Mouse (Mus musculus) liver, embryonic 16.5 days (tissue): ENCODE data around the gene Fstl1. TPM values are rescaled to one million over a fixed set of nuclear protein-coding genes. Genes with fewer than 3 reads are reported as not detected.

ENCODE experiments used
- ATAC-seq: fragments of 200-750 bp; cut with Nextera tagmentation; 2 replicates; pipeline ENCODE4 v1.8.0; 2017; ENCODE audit warnings: low read depth, mild to moderate bottlenecking, moderate number of reproducible peaks, moderate library complexity
- H3K27ac ChIP-seq: fragments of 300-500 bp; sonication (generic); 2 replicates; pipeline ENCODE4 v1.5.1; 2014; ENCODE audit warnings: mild to moderate bottlenecking, low read length
- H3K27me3 ChIP-seq: fragments of 300-500 bp; sonication (generic); 2 replicates; pipeline ENCODE4 v1.6.1; 2014; ENCODE audit warnings: low read depth, low read length, mixed read lengths; ENCODE audit not compliant: control insufficient read depth, insufficient read depth
- H3K36me3 ChIP-seq: fragments of 300-500 bp; sonication (generic); 2 replicates; pipeline ENCODE4 v1.6.1; 2014; ENCODE audit warnings: mild to moderate bottlenecking; ENCODE audit not compliant: control insufficient read depth, insufficient read depth
- H3K4me1 ChIP-seq: fragments of 300-500 bp; sonication (generic); 2 replicates; pipeline ENCODE4 v1.6.1; 2014; ENCODE audit warnings: low read depth, low read length, mixed read lengths; ENCODE audit not compliant: control insufficient read depth
- H3K4me2 ChIP-seq: fragments of 300-500 bp; sonication (generic); 2 replicates; pipeline ENCODE4 v1.6.1; 2014; ENCODE audit warnings: low read depth, low read length, mixed read lengths
- H3K4me3 ChIP-seq: fragments of 300-500 bp; sonication (generic); 2 replicates; pipeline ENCODE4 v1.5.1; 2014; ENCODE audit warnings: low read depth, mild to moderate bottlenecking, low read length
- H3K9ac ChIP-seq: fragments of 300-500 bp; sonication (generic); 2 replicates; pipeline ENCODE4 v1.6.1; 2014; ENCODE audit warnings: low read depth, low read length
- H3K9me3 ChIP-seq: fragments of 300-500 bp; sonication (generic); replicated peaks from 2 replicates; pipeline ENCODE4 v1.6.1; 2016; ENCODE audit warnings: low read length; ENCODE audit not compliant: control insufficient read depth
- WGBS: fragments of 180-500 bp; shearing (Covaris S2); extraction: QIAGEN DNeasy Blood & Tissue Kit; methylation state at CpG from one replicate; pipeline ENCODE4 v1.1.7; 2014; ENCODE audit not compliant: insufficient replicate concordance; 5-methylcytosine and 5-hydroxymethylcytosine counted together
- polyA plus RNA-seq: library from polyadenylated mRNA; unstranded; fragments of >200 nt; fragmentation: Nextera tagmentation; extraction: Ambion mirVana; gene quantifications from 2 replicates; pipeline ENCODE4 v1.2.1, GENCODE M21; 2015

Fstl1 gene
- polyA plus RNA-seq, 1 experiment from 2014 or later = 21.5 TPM

DNA sequence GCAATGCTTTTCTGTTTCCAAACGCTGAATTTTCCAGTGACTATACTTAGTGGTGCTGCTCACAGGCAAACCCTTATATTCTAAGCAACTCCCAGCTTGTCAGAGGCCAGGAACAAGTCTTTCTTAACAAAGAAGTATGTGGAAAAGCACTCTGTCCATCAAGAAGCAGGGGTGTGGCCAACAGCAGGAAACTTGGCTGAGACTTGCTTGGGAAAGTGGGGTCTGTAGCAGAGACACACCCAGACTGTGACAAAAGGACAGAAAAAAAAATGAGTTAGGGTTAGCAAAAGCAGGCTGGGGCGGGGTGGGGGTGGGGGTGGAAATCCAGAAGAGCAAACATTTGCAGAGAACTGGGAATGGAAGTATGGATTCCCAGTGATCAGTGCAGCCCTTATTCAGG is 23.8 kb upstream of the Fstl1 start:
- WGBS = 22% methylated on average over 2 of the region's 2 CpGs
- no peaks in the 10 kb centered on the region for H3K9me3 ChIP-seq
- H3K4me1 ChIP-seq = no peaks in the 10 kb centered on the region
- ATAC-seq = no peak
- H3K9ac ChIP-seq = no peak overlapping the region
- H3K4me3 ChIP-seq = no peak overlapping the region
- no peaks in the 10 kb centered on the region for H3K27me3 ChIP-seq
- H3K27ac ChIP-seq = no peak overlapping the region
- no peaks in the 10 kb centered on the region for H3K36me3 ChIP-seq
- no peak overlapping the region for H3K4me2 ChIP-seq

DNA sequence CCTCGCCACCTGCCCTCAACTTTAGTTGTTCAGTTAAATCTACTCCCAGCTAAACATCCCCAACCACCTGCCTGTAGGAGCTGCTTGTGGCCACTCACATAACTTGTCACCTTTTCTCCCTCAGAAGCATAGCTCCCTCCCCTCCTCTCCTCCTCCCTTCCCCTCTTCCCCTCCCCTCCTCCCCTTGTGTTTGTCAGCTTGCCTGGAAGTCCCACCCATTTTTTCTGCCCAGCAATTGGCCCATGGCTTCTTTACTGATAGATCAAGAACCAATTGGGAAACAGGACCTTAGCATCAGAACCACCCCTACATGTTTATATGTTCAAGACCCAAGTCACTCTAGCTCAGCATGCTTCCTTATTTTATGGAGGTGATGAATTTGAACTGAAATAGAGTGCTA is 22.9 kb upstream of the Fstl1 start:
- 36% methylated on average over 1 of the region's 1 CpGs for WGBS
- H3K27ac ChIP-seq = no peak overlapping the region
- H3K27me3 ChIP-seq = no peaks in the 10 kb centered on the region
- H3K4me1 ChIP-seq = no peaks in the 10 kb centered on the region
- no peaks in the 10 kb centered on the region for H3K36me3 ChIP-seq
- ATAC-seq = 0 out of 2 replicates have a peak, but pooled peaks have one; percentile 35
- no peaks in the 10 kb centered on the region for H3K9me3 ChIP-seq
- no peak overlapping the region for H3K9ac ChIP-seq
- H3K4me3 ChIP-seq = no peak overlapping the region
- no peak overlapping the region for H3K4me2 ChIP-seq

DNA sequence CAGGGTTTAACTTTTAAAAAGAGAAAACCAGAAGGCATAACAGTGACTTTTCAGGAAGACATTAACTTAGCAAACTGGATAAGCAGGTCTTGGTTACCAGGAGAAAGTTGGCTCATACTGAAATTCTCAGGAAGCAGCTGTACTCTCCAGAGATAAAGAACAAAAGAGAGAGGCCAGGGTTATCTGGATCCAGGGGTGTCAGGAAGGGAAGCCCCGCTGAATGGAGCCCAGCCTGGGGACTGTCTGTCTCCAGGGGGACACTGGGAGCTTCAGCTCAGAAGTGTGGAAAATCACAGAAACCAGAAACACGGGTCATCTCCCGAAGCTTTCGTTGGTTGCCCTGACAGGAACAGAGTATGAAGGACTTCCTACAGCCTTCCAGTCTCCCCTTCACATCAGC is 22.2 kb upstream of the Fstl1 start:
- ATAC-seq = 0 out of 2 replicates have a peak, but pooled peaks have one; percentile 45
- 45% methylated on average over 4 of the region's 4 CpGs for WGBS
- no peaks in the 10 kb centered on the region for H3K36me3 ChIP-seq
- no peak overlapping the region for H3K9ac ChIP-seq
- H3K27ac ChIP-seq = no peak overlapping the region
- no peak overlapping the region for H3K4me3 ChIP-seq
- no peaks in the 10 kb centered on the region for H3K4me1 ChIP-seq
- no peaks in the 10 kb centered on the region for H3K9me3 ChIP-seq
- no peak overlapping the region for H3K4me2 ChIP-seq
- H3K27me3 ChIP-seq = no peaks in the 10 kb centered on the region

DNA sequence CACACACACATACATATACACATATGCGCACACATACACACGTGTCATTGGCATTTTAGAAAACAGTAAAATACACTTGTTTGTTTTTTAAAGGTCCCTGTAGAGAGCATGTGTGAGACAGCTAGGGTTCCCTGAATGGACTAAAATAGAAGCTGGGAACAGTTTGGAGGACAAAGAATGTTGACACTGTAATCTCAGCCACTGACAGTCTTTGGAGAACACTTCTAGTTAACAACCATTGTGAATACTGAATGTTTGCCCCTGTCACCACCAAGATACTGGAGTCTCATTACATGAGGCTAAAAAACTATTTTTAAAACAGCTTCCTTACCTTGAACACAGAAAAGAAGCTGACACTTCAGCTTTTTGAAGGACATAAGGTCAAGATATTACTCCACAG is 19.4 kb upstream of the Fstl1 start:
- H3K4me3 ChIP-seq = no peak overlapping the region
- H3K27me3 ChIP-seq = no peaks in the 10 kb centered on the region
- no peaks in the 10 kb centered on the region for H3K4me1 ChIP-seq
- no peaks in the 10 kb centered on the region for H3K9me3 ChIP-seq
- no peak overlapping the region for H3K27ac ChIP-seq
- H3K36me3 ChIP-seq = no peaks in the 10 kb centered on the region
- 77% methylated on average over 2 of the region's 2 CpGs for WGBS
- no peak overlapping the region for H3K4me2 ChIP-seq
- no peak overlapping the region for H3K9ac ChIP-seq
- ATAC-seq = no peak

DNA sequence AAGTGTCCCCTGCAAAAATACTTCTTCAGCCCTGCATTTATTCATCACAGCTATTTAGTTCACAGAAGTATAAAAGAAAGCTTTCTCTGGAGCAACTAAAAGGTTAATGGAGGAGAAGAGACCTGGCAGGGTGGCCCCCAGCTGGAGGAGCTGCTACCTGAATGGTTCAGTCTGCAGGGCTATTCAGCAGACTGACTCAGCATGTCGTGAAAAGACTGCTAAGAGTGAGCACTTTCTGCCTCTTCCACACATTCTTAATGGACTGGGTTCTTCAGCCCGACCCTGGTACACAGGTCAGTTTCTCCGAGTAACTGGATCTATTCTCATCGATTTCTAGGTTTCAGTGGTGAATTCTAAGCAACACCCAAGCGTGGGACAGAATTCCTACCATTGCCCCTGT is 12.9 kb upstream of the Fstl1 start:
- H3K4me2 ChIP-seq = no peak overlapping the region
- no peak overlapping the region for H3K9ac ChIP-seq
- 46% methylated on average over 5 of the region's 5 CpGs for WGBS
- no peaks in the 10 kb centered on the region for H3K36me3 ChIP-seq
- H3K9me3 ChIP-seq = no peaks in the 10 kb centered on the region
- H3K4me1 ChIP-seq = no peaks in the 10 kb centered on the region
- no peak overlapping the region for H3K4me3 ChIP-seq
- H3K27ac ChIP-seq = no peak overlapping the region
- no peaks in the 10 kb centered on the region for H3K27me3 ChIP-seq
- ATAC-seq = no peak

DNA sequence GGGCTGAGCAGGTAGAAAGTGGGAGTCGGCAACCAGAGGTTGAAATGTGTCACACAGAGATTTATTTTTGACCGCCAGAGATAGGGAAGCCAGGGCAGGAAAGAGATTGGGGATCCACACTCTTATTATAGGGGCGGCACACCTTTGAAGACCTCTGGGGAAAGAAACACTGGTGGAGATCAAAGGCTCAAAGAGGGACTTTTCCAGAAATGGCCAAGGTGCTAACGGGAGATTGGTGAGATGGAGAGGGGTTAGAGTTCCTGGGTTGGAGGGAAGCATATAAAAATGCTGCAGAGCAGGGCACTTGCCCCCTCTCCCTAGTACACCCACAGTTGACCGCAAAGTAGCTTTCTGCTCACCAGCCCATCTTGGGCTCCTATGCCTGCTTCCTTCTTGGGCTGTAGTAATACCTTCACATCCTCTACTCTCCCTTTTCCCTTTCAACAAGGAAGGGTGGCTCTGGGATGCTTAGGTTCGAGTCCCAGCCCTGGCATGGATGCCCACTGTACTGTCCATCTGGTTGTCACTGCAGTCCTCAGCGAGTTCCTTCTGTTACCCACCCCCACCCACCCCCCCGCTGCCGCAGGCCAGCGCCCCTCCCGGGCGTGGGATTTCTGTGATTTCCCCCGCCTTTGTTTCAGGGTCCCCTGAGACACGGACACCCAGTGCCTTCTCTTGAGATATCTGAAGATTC is 360 bp upstream of the Fstl1 start:
- no peaks in the 10 kb centered on the region for H3K36me3 ChIP-seq
- no peak for ATAC-seq
- WGBS = 23% methylated on average over 13 of the region's 14 CpGs
- H3K9ac ChIP-seq = no peak overlapping the region; the same call in 1 of the 2 replicates
- no peak overlapping the region for H3K27ac ChIP-seq
- H3K4me3 ChIP-seq = peak overlapping the region; percentile 54
- H3K4me2 ChIP-seq = peak overlapping the region; percentile 59
- H3K27me3 ChIP-seq = peaks cover 15% of the 10 kb centered on the region
- H3K9me3 ChIP-seq = no peaks in the 10 kb centered on the region
- H3K4me1 ChIP-seq = no peaks in the 10 kb centered on the region

DNA sequence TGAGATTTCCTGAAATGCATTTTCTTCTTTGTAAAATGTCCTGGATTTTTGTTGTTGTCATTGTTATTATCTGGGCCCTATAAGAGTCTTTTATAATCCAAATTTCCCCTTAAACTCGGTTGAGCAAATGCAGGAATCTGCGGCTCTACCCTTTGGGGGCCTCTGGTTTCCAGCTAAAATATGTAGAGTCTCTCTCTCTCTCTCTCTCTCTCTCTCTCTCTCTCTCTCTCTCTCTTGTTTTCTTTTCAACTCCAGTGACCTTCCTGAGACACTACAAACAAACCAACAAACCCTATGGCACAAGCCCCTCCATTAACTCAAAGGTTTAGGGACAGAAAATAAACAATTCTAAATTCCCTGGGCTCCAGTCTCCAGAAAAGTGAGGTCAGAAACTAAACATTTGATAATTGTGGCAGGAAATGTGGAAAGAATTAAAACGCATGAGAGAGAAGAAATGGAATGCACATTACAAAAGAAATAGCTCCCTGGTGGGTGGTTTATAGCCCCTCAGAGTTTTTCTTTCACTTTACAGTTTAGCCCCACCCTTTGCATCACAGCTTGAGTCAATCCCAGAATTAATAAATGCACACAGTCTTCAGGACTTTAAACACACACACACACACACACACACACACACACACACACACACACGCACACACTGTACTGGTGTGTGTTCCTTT is 1.3 kb downstream of the Fstl1 start:
- no peaks in the 10 kb centered on the region for H3K9me3 ChIP-seq
- H3K36me3 ChIP-seq = no peaks in the 10 kb centered on the region
- peaks cover 15% of the 10 kb centered on the region for H3K27me3 ChIP-seq
- ATAC-seq = no peak
- no peak overlapping the region for H3K4me3 ChIP-seq
- no peaks in the 10 kb centered on the region for H3K4me1 ChIP-seq
- WGBS = 40% methylated on average over 4 of the region's 4 CpGs
- H3K9ac ChIP-seq = no peak overlapping the region
- H3K27ac ChIP-seq = no peak overlapping the region
- H3K4me2 ChIP-seq = no peak overlapping the region

DNA sequence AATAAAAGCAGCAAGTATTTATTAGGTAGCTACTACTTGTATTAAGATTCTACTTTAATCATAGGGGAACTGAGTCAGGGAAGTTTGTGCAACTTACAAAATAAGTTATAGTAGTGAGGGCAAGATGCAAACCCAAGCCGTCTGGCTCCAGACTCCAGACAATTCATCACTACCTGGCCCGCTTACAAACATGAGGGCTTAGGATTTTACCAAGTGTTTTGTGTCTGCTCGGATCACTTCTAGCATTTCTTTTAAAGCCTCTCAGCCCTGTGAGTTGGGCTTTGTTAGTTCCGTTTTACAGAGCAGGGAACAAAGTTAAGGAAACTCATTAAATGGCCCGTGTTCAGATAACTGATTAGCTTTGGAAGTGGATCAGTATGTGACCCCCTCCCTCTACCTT is 1.9 kb downstream of the Fstl1 start:
- Histone ChIP-seq H3K4me1 (no peaks in the 10 kb centered on the region), H3K4me3 (no peak overlapping the region), H3K27ac (no peak overlapping the region), H3K36me3 (no peaks in the 10 kb centered on the region), H3K9me3 (no peaks in the 10 kb centered on the region), H3K27me3 (peaks cover 15% of the 10 kb centered on the region), H3K4me2 (no peak overlapping the region), H3K9ac (no peak overlapping the region)
- WGBS = 52% methylated on average over 5 of the region's 5 CpGs
- ATAC-seq = no peak

DNA sequence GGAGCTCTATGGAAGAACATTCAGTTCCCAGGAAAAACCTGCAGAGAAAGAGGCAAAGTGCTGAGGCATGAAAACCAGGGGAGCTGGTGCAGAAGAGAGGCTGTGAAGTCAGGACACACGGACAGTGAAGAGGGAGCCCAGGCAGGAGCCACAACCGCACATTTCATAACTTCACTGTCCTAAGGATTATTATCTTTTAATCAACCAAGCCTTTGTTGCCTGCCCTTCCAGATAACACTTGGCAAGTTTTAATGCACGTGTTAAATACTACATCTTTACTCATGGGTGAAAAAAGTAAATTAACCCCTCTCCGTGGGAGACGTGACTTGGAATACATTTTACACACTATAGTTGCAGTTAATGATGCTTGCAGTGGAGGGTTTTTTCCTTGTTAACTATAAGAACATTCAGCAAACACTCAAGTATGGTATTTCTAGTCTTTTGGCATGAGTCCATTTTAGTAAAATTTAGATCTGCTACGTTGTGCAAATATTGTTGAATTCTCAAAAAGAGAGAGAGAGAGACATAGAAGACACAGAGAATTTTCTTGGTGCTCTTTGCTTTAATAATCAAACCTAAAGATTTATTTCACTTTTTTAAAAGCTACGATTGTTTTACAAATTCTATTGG is 3.1 kb downstream of the Fstl1 start:
- no peak for ATAC-seq
- Histone ChIP-seq H3K9me3 (no peaks in the 10 kb centered on the region), H3K4me3 (no peak overlapping the region), H3K36me3 (no peaks in the 10 kb centered on the region), H3K27me3 (peaks cover 15% of the 10 kb centered on the region), H3K4me2 (no peak overlapping the region), H3K27ac (no peak overlapping the region), H3K9ac (no peak overlapping the region), H3K4me1 (no peaks in the 10 kb centered on the region)
- WGBS = 35% methylated on average over 7 of the region's 7 CpGs
